ENCODE assay signal across 8 mouse cellular contexts in the genomic region with DNA sequence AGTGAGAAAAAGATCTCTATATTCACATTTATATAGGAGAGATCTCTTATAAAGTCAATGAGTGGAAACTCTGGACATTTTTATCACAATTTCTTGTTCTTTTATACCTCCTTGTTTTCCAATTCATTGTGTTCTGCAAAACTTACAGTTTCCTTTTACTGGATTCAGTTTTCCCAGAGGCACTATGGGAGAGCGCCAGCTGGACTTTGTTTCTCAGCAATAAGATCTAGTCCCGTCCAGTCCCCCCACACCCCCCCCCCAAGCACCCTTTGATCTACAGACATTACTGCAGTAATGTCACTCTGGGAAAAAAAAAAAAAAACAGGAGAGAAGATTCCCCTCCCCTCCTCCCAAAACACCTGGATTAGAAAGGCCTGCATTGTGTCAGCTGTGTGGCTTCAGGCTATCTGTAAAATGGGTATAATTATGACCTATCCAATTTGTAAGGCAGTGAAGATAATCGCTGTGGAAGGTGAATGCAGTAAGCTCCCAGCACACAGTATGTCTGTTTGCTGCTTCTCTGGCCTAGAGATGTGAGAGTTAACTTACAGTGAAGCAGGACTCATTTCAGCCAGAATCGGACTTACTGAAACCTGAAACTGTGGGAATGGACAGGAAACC. TPM values are rescaled to one million over a fixed set of nuclear protein-coding genes. Genes with fewer than 3 reads are reported as not detected.
DNase-seq lines count a peak whose midpoint lies in the region; ATAC-seq and TF ChIP-seq lines count a peak whose summit lies in the region.

No protein-coding gene starts in this region.

- no peak for ATAC-seq in forebrain, embryonic 12.5 days (ENCODE audit: low FRiP score)
- no peak; the same call in 1 of the 2 replicates for ATAC-seq in neural tube, embryonic 13.5 days (ENCODE audit: low read depth)

- peak overlapping the region; percentile 88; the same call in 1 of the 2 replicates for H3K9ac ChIP-seq in forebrain, embryonic 12.5 days
- peak overlapping the region; percentile 91 for H3K9ac ChIP-seq in neural tube, embryonic 13.5 days

- no peak for TF ChIP-seq POLR2A in lung, adult 2 months (IDR thresholded peaks at IDR 0.05; ENCODE audit: borderline replicate concordance, extremely low read depth, low read depth, low read length)

- peak overlapping the region; percentile 52 for H3K4me3 ChIP-seq in lung, adult 2 months (replicated peaks; ENCODE audit: extremely low read depth, low read depth, low read length)
- peak overlapping the region; percentile 97 for H3K4me3 ChIP-seq in forebrain, embryonic 12.5 days (replicated peaks)
- peak overlapping the region; percentile 93 for H3K4me3 ChIP-seq in neural tube, embryonic 13.5 days

- WGBS in lung, adult 2 months = 47% methylated on average over 4 of the region's 4 CpGs
- WGBS in forebrain, embryonic 12.5 days = 35% methylated on average over 4 of the region's 4 CpGs
- 33% methylated on average over 4 of the region's 4 CpGs for WGBS in neural tube, embryonic 13.5 days

- H3K36me3 ChIP-seq in forebrain, embryonic 12.5 days (replicated peaks) = no peaks in the 10 kb centered on the region
- no peaks in the 10 kb centered on the region for H3K36me3 ChIP-seq in neural tube, embryonic 13.5 days

- no peaks in the 10 kb centered on the region for H3K9me3 ChIP-seq in forebrain, embryonic 12.5 days
- no peaks in the 10 kb centered on the region for H3K9me3 ChIP-seq in neural tube, embryonic 13.5 days

- peaks cover 5% of the 10 kb centered on the region for H3K4me1 ChIP-seq in lung, adult 2 months (ENCODE audit: control insufficient read depth, insufficient read depth, low read length)
- H3K4me1 ChIP-seq in forebrain, embryonic 12.5 days = peaks cover 12% of the 10 kb centered on the region
- peaks cover 26% of the 10 kb centered on the region for H3K4me1 ChIP-seq in neural tube, embryonic 13.5 days (replicated peaks)

- DNase-seq in lung, adult 2 months = no peak
- no peak for DNase-seq in lung, postnatal 36 days
- DNase-seq in kidney, postnatal 14 days = peak; percentile 47
- no peak for DNase-seq in adrenal gland, adult 2 months
- DNase-seq in Muller cell, postnatal 12 days (ENCODE audit: inconsistent ontology term) = no peak
- no peak for DNase-seq in adrenal gland, adult 18-20 months (ENCODE audit: low spot score in 2 of 2)

- H3K27me3 ChIP-seq in forebrain, embryonic 12.5 days = 0 out of 2 replicates have a peak, but pooled peaks cover 8% of the 10 kb centered on the region
- no peaks in the 10 kb centered on the region for H3K27me3 ChIP-seq in neural tube, embryonic 13.5 days

- TF ChIP-seq CTCF in lung, adult 2 months (IDR thresholded peaks at IDR 0.05; ENCODE audit: insufficient read depth, low read length) = no peak

- peak overlapping the region; percentile 87 for H3K4me2 ChIP-seq in forebrain, embryonic 12.5 days
- H3K4me2 ChIP-seq in neural tube, embryonic 13.5 days = peak overlapping the region; percentile 77

- peak overlapping the region; percentile 74; the same call in 1 of the 2 replicates for H3K27ac ChIP-seq in forebrain, embryonic 12.5 days
- peak overlapping the region; percentile 89; the same call in 1 of the 2 replicates for H3K27ac ChIP-seq in neural tube, embryonic 13.5 days (replicated peaks)

RNA-seq across cellular contexts. Expression of a gene that starts 0.7 kb away (rescaled TPM):
- 22.6 and 25.8 TPM in 2 replicates for polyA plus RNA-seq in lung, adult 2 months (2012; rRNA removed)
- polyA plus RNA-seq in forebrain, embryonic 12.5 days (2016; fragmentation: Nextera tagmentation; extraction: Ambion mirVana) = 10.1 and 12.8 TPM in 2 replicates
- 15.0 and 16.6 TPM in 2 replicates for polyA plus RNA-seq in neural tube, embryonic 13.5 days (2015; fragmentation: Nextera tagmentation; extraction: Ambion mirVana)
- total RNA-seq in adrenal gland, adult 2 months (2021) = 10 to 100 TPM; 18.0 to 21.9 TPM
- polyA plus RNA-seq in adrenal gland, adult 2 months (2012; rRNA removed) = 7.6 and 8.2 TPM in 2 replicates
- total RNA-seq in adrenal gland, adult 18-20 months (2021) = 10 to 100 TPM; 17.5 to 18.1 TPM
